Mouse (Mus musculus) lung, postnatal 36 days (tissue): ENCODE measurements around the gene Mfrp.

ENCODE experiments used
- DNase-seq: peaks from one replicate; pipeline ENCODE4 v3.0.0; 2022; ENCODE audit warnings: mixed read lengths

Gene Mfrp

DNA sequence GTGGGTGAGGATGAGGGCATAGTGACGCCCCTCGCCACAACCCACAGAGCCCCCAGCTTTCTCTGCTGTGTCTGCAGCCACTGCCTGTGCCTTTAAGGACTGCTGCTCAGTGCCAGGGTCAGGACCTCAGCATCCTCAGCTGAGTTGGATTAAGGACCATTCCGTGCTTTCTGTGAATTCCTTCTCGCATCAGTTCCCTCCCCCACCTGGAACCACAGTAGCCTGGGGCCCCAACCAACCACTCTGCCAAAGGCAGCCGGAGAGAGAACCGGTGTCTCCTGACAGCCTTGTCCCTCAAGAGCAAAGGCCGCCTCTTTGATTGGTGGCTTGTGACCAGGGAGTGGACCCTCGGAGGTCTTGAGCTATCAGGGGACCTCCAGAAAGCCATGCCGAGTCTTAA lies at the start of gene Mfrp:
Gene Mfrp (plus strand): TSS at position 240 of the 400 bp plus-strand sequence.
- no peak for DNase-seq

DNA sequence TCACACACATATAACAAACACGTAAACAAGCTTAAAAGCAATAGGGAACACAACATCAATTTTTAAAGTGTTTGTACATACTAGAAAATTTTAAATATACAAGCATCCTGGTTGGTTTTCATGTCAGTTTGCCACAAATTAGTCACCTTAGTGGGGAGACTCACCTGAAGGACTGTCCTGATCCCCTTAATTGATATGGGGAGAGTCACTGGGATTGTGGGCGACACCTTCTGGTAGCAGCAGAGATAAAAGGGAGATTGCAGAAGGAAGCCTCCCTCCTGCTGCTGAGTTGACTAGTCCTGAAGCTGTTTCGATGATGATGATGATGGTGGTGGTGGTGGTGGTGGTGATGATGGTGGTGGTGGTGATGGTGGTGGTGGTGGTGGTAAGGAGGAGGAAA lies 48.7 kb upstream of the Mfrp start:
- no peak for DNase-seq

DNA sequence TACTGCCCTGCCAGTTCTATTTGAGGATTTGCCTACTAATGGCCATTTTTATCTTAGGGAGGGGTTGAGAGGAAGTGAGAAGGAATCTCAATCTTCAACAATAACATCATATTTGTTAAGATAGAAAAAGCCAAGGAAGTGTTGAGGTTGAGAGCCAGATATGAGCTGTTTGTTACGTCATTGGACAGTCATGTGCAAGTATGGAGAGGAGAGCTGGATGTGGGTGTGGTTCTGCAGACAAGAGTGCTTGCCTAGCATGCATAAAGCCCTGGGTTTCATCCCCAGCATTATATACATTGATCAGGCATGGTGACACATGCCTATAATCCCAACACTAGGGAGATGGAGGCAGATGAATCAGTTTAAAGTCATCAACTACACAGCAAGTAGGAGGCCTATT lies 47.6 kb upstream of the Mfrp start:
- no peak for DNase-seq

DNA sequence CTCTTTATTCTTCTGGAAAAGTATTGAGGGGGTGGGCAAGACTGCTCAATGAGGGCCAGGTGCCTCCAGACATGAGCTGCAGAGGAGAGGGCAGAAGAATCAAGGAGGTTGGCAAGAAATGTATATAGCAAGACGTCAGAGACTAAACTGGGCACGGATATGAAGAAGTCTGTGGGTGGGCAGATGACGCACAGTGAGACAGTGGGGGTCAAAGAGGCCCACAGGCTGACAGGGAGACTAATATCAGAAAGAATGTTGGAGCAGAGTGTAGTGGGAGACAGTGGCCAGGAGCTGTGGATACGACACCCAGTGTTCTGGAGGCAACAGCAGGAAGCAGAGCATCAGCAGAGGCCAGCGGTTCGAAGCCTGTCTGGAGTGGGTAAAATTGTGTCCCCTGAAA lies 42.9 kb upstream of the Mfrp start:
- no peak for DNase-seq

- DNase-seq: no peak
Measured at GRCm38 (mm10) chr9:44065177-44065576, 36.4 kb upstream of the Mfrp start.

GRCm38 (mm10) chr9:44066785-44067225 lies 34.7 kb upstream of the Mfrp start, which contains the start of gene Usp2:
Gene Usp2, plus strand, starts transcription at chr9:44067021.
- DNase-seq: peak; percentile 100

DNA sequence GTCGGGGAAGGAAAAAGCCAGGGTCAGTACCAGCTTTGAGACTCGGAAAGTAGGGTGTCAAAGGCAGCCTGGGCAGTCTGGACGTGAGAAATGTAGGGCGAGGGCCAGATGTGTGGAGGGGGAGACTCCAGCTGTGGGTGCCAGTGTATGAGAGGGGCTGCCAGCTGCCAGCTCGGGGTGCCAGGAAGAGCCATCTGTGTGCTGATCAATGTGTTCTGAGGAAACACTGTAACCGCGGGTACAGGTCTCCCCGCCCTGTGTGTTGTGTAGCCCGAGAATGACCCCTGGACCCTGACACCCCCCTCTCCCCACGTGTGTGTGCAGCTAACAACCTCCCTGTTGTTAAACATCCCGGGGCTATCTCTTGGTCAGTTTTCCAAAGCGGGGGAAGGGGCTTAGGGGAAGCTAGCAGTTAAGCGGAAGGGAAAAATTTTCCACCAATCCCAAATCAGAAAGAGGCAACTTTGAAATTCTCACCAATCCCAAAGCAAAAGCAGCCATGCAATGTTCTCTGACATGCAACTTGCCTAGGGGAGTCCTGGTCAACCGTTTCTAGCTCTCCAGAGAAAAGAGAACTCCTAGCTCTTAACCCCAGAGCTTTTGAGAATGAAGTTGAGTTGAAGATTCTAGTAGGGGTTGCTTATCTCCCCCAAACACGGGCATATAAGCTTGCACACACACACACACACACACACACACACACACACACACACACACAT lies 34.1 kb upstream of the Mfrp start:
- DNase-seq: no peak

DNA sequence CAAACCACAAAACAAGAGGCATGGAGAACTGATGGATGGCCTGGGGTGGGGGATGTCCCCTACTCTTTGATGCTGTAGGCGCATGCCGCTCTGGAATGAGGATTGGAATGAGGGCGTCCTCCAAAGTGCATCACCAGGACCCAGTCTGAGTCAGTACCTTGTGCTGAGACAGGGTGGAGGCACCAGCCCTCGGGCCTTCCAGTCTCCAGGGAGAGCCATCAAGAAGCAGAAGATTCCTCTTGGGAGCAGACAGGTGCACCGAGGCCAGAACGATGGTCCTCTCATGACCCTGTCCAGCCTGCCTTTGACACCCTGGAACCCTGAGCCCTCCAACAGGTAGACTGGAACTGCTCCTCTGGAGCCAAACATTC lies 33.6 kb upstream of the Mfrp start:
- no peak for DNase-seq

DNA sequence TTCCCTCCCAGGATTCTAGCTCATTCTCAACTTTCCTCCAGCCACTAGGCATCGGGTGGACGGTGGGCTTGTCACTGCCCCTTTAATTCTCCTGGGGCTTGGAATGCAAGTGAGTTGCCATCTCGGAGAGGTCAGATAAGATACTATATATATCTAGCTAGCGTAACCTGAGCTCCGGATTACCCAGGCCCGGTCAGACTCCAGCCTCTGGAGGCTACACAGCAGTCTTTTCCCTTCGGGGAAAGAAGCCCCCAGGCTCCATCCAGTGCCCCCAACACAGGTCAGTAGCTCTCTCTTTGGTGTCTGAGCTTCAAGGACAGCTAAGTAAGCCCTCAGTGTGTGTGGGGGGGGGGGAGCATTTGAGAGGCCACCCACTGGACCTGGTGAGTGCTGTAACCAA lies 32.3 kb upstream of the Mfrp start:
- DNase-seq: no peak

DNA sequence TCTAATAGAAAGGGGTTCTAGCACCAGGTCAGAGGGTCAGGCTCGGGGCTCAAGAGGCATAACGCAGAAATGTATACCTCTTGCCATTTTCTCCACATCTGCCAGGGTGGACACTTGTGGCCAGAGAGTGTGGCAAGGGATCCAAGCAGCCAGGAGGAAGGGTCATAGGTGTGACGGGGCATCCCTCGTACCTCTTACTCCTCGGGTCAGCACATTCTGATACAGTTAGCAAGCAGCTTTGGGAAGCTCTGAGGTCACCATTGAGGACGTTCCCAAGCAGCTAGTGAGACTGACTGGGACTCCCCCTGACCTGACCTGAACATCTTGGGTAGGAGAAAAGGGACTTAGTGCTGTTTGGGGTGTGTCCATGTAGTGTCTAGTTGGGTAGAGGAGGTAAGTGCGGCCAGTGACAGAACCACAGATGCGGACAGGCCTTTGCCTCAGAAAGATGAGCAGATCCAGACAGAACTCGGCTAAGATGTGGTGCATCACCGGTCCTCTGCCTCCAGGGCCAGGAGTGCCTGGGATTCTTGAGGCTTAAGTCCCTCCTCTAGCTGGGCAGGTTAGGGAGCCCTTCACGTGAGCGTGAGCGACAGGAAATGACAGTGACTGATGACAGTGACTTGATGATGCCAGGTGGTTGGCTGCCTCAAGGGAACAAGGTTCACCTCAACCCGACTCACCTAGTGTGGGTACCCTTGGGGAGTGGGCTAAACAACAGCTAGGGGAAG lies 31.3 kb upstream of the Mfrp start:
- no peak for DNase-seq

DNA sequence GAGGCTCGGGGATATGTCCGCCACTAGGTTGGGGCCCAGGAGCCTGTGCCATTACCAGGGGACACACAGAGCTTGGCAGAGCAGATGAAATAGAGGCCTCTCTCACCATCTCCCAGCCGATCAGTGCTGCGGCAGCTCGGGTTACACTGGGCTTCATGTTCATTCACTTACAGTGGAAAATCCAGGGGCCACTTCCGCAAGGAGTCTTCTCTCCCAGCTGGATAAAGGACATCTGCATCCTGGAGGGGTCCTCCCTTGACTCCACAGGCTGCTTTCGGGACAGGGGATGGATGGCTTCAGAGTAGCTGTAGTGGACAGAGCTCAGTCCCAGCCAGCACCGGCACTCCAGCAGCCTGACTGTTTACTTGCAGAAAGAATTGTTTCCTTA lies 30.7 kb upstream of the Mfrp start:
- no peak for DNase-seq

DNA sequence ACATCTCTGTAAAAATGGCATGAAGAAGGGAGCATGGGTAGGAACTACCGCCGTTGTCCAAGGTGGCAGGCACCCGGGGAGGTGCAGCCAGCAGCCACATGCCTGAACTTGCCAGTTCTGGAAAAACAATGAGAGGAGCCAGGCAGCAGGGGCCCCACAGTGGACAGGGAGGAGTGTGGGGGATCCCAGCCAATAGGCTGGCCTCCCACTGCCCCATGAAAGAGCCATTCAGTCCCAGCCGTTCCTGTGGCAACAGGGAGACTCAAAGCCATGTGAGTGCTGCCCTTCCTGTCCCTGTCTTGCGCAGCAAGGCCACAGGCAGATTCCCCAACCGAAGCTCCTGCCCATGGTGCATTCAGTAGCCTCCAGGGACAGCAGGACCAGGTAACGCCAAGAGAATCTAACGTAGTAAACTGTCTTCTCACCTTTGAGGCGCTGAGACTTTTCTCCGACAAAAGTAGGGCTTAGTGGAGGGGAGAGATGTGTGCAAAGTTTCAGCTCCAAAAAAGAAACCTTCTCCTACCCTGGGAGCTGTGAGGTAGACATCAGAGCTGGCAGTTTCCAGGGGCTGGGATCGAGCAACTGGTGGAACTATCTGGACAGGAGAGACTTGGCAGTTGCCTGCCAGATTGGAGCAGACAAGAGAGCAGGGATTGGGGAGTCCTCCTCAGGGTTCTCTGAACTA lies 29.5 kb upstream of the Mfrp start:
- DNase-seq: no peak

GRCm38 (mm10) chr9:44072599-44072915 lies 29.0 kb upstream of the Mfrp start:
- DNase-seq: peak; percentile 34

GRCm38 (mm10) chr9:44073115-44073514 lies 28.4 kb upstream of the Mfrp start:
- DNase-seq: no peak

DNA sequence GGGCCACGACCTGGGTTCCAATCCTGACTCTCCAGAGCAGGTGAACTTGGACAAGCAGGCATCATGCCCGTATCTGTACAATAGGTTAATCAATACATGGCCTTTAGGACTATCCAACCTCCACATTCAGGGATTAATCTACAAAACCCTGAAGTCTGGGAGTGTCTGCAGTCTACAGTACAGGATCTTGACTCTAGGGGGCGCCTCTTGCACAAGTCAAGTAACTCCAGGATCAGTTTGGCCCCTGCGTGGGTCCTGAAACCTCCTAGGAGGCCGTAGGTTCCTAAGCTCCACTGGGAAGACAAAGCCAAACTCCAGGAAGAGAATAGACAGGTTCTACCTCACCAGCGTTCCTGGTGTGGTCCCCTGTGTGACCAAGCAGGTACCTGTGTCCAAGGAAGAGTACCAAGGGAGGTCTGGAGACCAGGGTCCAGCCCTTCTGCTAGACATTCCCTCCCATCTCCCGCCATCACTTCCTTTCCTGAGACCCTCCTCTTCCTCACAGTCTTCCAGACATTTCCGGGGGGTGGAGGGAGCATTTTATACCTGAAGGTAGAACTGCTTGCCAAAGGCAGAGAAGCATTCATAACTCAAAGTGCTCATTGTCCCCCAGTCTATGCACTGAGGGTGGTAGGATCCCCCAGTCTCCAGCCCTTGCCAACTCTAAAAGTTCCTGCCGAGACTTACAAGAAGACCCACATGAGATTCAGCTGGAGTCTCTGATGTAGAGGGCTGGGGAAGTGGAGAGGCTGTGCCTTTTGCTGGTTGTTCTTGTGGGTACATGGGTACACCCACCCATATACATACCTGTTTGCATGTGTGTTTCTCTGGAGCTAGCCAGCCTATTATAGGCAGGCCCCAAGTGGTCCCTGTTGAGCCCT lies 26.9 kb upstream of the Mfrp start:
- peak; percentile 67 for DNase-seq

DNA sequence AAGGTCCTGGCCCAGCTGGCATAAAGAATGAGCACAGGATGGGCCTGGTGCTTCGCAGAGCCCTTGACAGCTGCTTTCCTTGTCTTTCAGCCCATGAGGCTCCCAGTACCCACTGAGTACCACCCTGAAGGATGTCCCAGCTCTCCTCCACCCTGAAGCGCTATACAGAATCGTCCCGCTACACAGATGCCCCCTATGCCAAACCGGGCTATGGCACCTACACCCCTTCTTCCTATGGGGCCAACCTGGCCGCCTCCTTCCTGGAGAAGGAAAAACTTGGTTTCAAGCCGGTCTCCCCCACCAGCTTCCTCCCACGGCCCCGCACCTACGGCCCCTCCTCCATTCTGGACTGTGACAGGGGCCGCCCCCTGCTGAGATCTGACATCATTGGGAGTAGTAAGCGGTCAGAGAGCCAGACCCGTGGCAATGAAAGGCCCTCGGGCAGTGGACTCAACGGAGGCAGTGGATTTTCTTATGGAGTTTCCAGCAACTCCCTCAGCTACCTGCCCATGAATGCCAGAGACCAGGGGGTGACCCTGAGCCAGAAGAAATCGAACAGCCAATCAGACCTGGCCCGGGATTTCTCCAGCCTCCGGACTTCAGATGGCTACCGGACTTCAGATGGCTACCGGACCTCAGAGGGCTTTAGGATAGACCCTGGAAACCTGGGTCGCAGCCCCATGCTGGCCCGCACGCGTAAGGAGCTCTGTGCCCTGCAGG lies 26.1 kb upstream of the Mfrp start:
- DNase-seq: no peak

GRCm38 (mm10) chr9:44075996-44076763 lies 25.3 kb upstream of the Mfrp start:
- no peak for DNase-seq

GRCm38 (mm10) chr9:44076764-44077120 lies 24.8 kb upstream of the Mfrp start:
- peak; percentile 86 for DNase-seq

GRCm38 (mm10) chr9:44077266-44077910 lies 24.1 kb upstream of the Mfrp start:
- no peak for DNase-seq

GRCm38 (mm10) chr9:44078136-44078797 lies 23.3 kb upstream of the Mfrp start:
- DNase-seq: peak; percentile 13
